In genomic region chr2:163381246-163381645, GRCm38 (mm10) we compare ENCODE assay signal across 29 mouse cellular contexts. TPM values are rescaled to one million over a fixed set of nuclear protein-coding genes. Genes with fewer than 3 reads are reported as not detected.
A peak's percentile ranks its signal among the peaks of the same experiment; 100 is the strongest.
DNase-seq lines count a peak whose midpoint lies in the region; ATAC-seq and TF ChIP-seq lines count a peak whose summit lies in the region.
"Had no signal": no experiment of that assay in that cellular context is flagged by ENCODE, and none has a peak within 500 bp of the region (broad histone marks: within the 10 kb centered on the region; RNA-seq: fewer than 3 reads in every experiment).

No protein-coding gene starts in this region.

- no peak overlapping the region for H3K4me2 ChIP-seq in heart, embryonic 16.5 days (ENCODE audit: low read depth, low read length)
- no peak overlapping the region for H3K4me2 ChIP-seq in intestine, embryonic 15.5 days (replicated peaks)
- H3K4me2 ChIP-seq: embryonic facial prominence, embryonic 13.5 days; hindbrain, embryonic 14.5 days; limb, embryonic 15.5 days; liver, embryonic 13.5 days; midbrain, embryonic 13.5 days; neural tube, embryonic 13.5 days had no signal

- H3K36me3 ChIP-seq in heart, adult 2 months (ENCODE audit: control insufficient read depth, insufficient read depth, low read length) = no peaks in the 10 kb centered on the region; the same call in 1 of the 2 replicates
- H3K36me3 ChIP-seq in heart, embryonic 16.5 days (ENCODE audit: control insufficient read depth, insufficient read depth) = peaks cover 6% of the 10 kb centered on the region; the same call in 1 of the 2 replicates
- no peaks in the 10 kb centered on the region for H3K36me3 ChIP-seq in intestine, embryonic 15.5 days
- H3K36me3 ChIP-seq: embryonic facial prominence, embryonic 13.5 days; limb, embryonic 10.5 days; limb, embryonic 15.5 days; liver, embryonic 13.5 days; midbrain, embryonic 13.5 days; neural tube, embryonic 13.5 days had no signal

- WGBS in heart, adult 2 months = 69% methylated on average over 8 of the region's 8 CpGs
- WGBS in heart, embryonic 16.5 days = 75% methylated on average over 8 of the region's 8 CpGs
- WGBS in intestine, embryonic 15.5 days = 83% methylated on average over 8 of the region's 8 CpGs

- no peak for TF ChIP-seq EP300 in heart, adult 2 months (IDR thresholded peaks at IDR 0.05; ENCODE audit: insufficient read depth, low read depth, low read length)

- no peaks in the 10 kb centered on the region for H3K27me3 ChIP-seq in heart, adult 2 months (ENCODE audit: control insufficient read depth, insufficient read depth, low read length)
- H3K27me3 ChIP-seq in heart, embryonic 16.5 days (ENCODE audit: control insufficient read depth, insufficient read depth, low read length) = 0 out of 2 replicates have a peak, but pooled peaks cover 2% of the 10 kb centered on the region
- peaks cover 11% of the 10 kb centered on the region; the same call in 1 of the 2 replicates for H3K27me3 ChIP-seq in intestine, embryonic 15.5 days (replicated peaks)

- H3K27ac ChIP-seq in heart, adult 2 months = peak overlapping the region; percentile 31; the same call in 1 of the 2 replicates
- peak overlapping the region; percentile 56 for H3K27ac ChIP-seq in heart, embryonic 16.5 days (ENCODE audit: low read length)
- H3K27ac ChIP-seq in intestine, embryonic 15.5 days = no peak overlapping the region
- H3K27ac ChIP-seq: embryonic facial prominence, embryonic 13.5 days; hindbrain, embryonic 14.5 days; limb, embryonic 10.5 days; limb, embryonic 15.5 days; liver, embryonic 13.5 days; macrophage; midbrain, embryonic 13.5 days; neural tube, embryonic 13.5 days had no signal

- H3K4me3 ChIP-seq in heart, adult 2 months = no peak overlapping the region
- no peak overlapping the region for H3K4me3 ChIP-seq in heart, embryonic 16.5 days (ENCODE audit: low read length)
- no peak overlapping the region for H3K4me3 ChIP-seq in intestine, embryonic 15.5 days (replicated peaks)
- H3K4me3 ChIP-seq: embryonic facial prominence, embryonic 13.5 days; limb, embryonic 10.5 days; limb, embryonic 15.5 days; liver, embryonic 13.5 days; midbrain, embryonic 13.5 days; neural tube, embryonic 13.5 days had no signal

- no peak overlapping the region for H3K9ac ChIP-seq in heart, adult 2 months (ENCODE audit: low read depth, low read length)
- 0 out of 2 replicates have a peak overlapping the region, but pooled peaks have one; percentile 17 for H3K9ac ChIP-seq in heart, embryonic 16.5 days (ENCODE audit: low read length)
- H3K9ac ChIP-seq in intestine, embryonic 15.5 days = no peak overlapping the region
- H3K9ac ChIP-seq: embryonic facial prominence, embryonic 13.5 days; forebrain, postnatal 0 days; hindbrain, embryonic 14.5 days; limb, embryonic 15.5 days; liver, embryonic 13.5 days; midbrain, embryonic 13.5 days; neural tube, embryonic 13.5 days had no signal

- H3K79me2 ChIP-seq in heart, adult 2 months (replicated peaks; ENCODE audit: control insufficient read depth, insufficient read depth, low read length) = no peaks in the 10 kb centered on the region

- no peak for DNase-seq in heart, adult 2 months
- DNase-seq in heart, postnatal 36 days = no peak
- no peak for DNase-seq in heart, postnatal 4 days
- DNase-seq in retina, postnatal 1 day = peak; percentile 57
- DNase-seq: adrenal gland, postnatal 25 days; forebrain, postnatal 0 days; gastrocnemius, postnatal 14 days; kidney, adult 11 months; layer of hippocampus, adult 9-11 months; liver, embryonic 13.5 days; lung, adult 18-20 months; lung, postnatal 10 days; right cerebral cortex, adult 18-20 months; thymus, adult 2 months; thymus, postnatal 36 days had no signal

- no peak for TF ChIP-seq CTCF in heart, adult 2 months (IDR thresholded peaks at IDR 0.05)

- no peak for TF ChIP-seq POLR2A in heart, adult 2 months (IDR thresholded peaks at IDR 0.05; ENCODE audit: insufficient read depth, low read depth, low read length)

- ATAC-seq in heart, embryonic 16.5 days (replicated peaks; ENCODE audit: extremely low read depth, insufficient read depth, low FRiP score) = no peak
- no peak for ATAC-seq in intestine, embryonic 15.5 days
- ATAC-seq in erythroid progenitor cell, adult 5-6 weeks (replicated peaks; ENCODE audit: low FRiP score, poor library complexity, severe bottlenecking) = no peak
- ATAC-seq: CD4-positive, CD25-positive, alpha-beta regulatory T cell, adult 4 months; forebrain, postnatal 0 days; midbrain, embryonic 13.5 days had no signal

- intact Hi-C loops in heart, adult 2 months (cut with DNase I) = no loop called here
- intact Hi-C loops in heart, postnatal 36 days (cut with DNase I) = no loop called here

- H3K4me1 ChIP-seq in heart, adult 2 months (ENCODE audit: control insufficient read depth, insufficient read depth, low read length) = peaks cover 19% of the 10 kb centered on the region
- peaks cover 80% of the 10 kb centered on the region for H3K4me1 ChIP-seq in heart, embryonic 16.5 days (ENCODE audit: control insufficient read depth, insufficient read depth, low read length)
- no peaks in the 10 kb centered on the region for H3K4me1 ChIP-seq in intestine, embryonic 15.5 days (replicated peaks)
- H3K4me1 ChIP-seq: embryonic facial prominence, embryonic 13.5 days; liver, embryonic 13.5 days; midbrain, embryonic 13.5 days; neural tube, embryonic 13.5 days had no signal

- 0 out of 2 replicates have a peak, but pooled peaks cover 2% of the 10 kb centered on the region for H3K9me3 ChIP-seq in heart, embryonic 16.5 days (replicated peaks; ENCODE audit: control insufficient read depth, low read length)
- H3K9me3 ChIP-seq in intestine, embryonic 15.5 days = no peaks in the 10 kb centered on the region
- H3K9me3 ChIP-seq: embryonic facial prominence, embryonic 13.5 days; limb, embryonic 10.5 days; limb, embryonic 15.5 days; liver, embryonic 13.5 days; midbrain, embryonic 13.5 days; neural tube, embryonic 13.5 days had no signal

RNA-seq across cellular contexts. Expression of gene Jph2, which starts 16.5 kb away (rescaled TPM):
- 100 to 1,000 TPM; 389 to 391 TPM for total RNA-seq in heart, adult 2 months (2021)
- 193 and 253 TPM in 2 replicates for polyA plus RNA-seq in heart, adult 2 months (2012; rRNA removed)
- 100 to 1,000 TPM; 323 to 334 TPM for total RNA-seq in heart, postnatal 36 days (2021)
- 38.5 and 43.2 TPM in 2 replicates for polyA plus RNA-seq in heart, embryonic 16.5 days (2015; fragmentation: Nextera tagmentation; extraction: Ambion mirVana)
- total RNA-seq in heart, postnatal 4 days (2021) = 100 to 1,000 TPM; 366 to 416 TPM
- 8.5 and 9.8 TPM in 2 replicates for polyA plus RNA-seq in intestine, embryonic 15.5 days (2015; fragmentation: Nextera tagmentation; extraction: Ambion mirVana)
- not detected in 2 replicates for total RNA-seq in erythroid progenitor cell, adult 5-6 weeks (2015; ENCODE audit: low replicate concordance)
- not detected in 2 replicates for total RNA-seq in erythroid progenitor cell, adult 5-6 weeks (2017; ENCODE audit: low replicate concordance)
- total RNA-seq: granulocyte monocyte progenitor cell, adult 5-6 weeks; hematopoietic stem cell, adult 5-6 weeks; megakaryocyte-erythroid progenitor cell, adult 5-6 weeks had no signal
- polyA plus RNA-seq: CD4-positive, CD25-positive, alpha-beta regulatory T cell, adult 4 months; macrophage had no signal

RNA-seq across cellular contexts. Expression of gene Oser1, which starts 43.3 kb away (rescaled TPM):
- total RNA-seq in heart, adult 2 months (2021) = 10 to 100 TPM; 19.6 to 21.2 TPM
- polyA plus RNA-seq in heart, adult 2 months (2012; rRNA removed) = 9.7 and 16.4 TPM in 2 replicates
- 10 to 100 TPM; 21.9 TPM for total RNA-seq in heart, postnatal 36 days (2021)
- 57.1 and 63.8 TPM in 2 replicates for polyA plus RNA-seq in heart, embryonic 16.5 days (2015; fragmentation: Nextera tagmentation; extraction: Ambion mirVana)
- 10 to 100 TPM; 21.6 to 24.2 TPM for total RNA-seq in heart, postnatal 4 days (2021)
- 83.2 and 87.4 TPM in 2 replicates for polyA plus RNA-seq in intestine, embryonic 15.5 days (2015; fragmentation: Nextera tagmentation; extraction: Ambion mirVana)
- 46.1 and 53.7 TPM in 2 replicates for total RNA-seq in erythroid progenitor cell, adult 5-6 weeks (2015; ENCODE audit: low replicate concordance)
- total RNA-seq in erythroid progenitor cell, adult 5-6 weeks (2017; ENCODE audit: low replicate concordance) = 18.8 and 32.0 TPM in 2 replicates

RNA-seq across cellular contexts. Expression of gene Gdap1l1, which starts 57.0 kb away (rescaled TPM):
- not detected for total RNA-seq in heart, adult 2 months (2021)
- 0.23 and 0.25 TPM in 2 replicates for polyA plus RNA-seq in heart, adult 2 months (2012; rRNA removed)
- not detected for total RNA-seq in heart, postnatal 36 days (2021)
- polyA plus RNA-seq in heart, embryonic 16.5 days (2015; fragmentation: Nextera tagmentation; extraction: Ambion mirVana) = 0.18 and 0.36 TPM in 2 replicates
- not detected for total RNA-seq in heart, postnatal 4 days (2021)
- polyA plus RNA-seq in intestine, embryonic 15.5 days (2015; fragmentation: Nextera tagmentation; extraction: Ambion mirVana) = 5.9 and 6.1 TPM in 2 replicates
- not detected in 2 replicates for total RNA-seq in erythroid progenitor cell, adult 5-6 weeks (2015; ENCODE audit: low replicate concordance)
- total RNA-seq in erythroid progenitor cell, adult 5-6 weeks (2017; ENCODE audit: low replicate concordance) = not detected in 2 replicates
- total RNA-seq: granulocyte monocyte progenitor cell, adult 5-6 weeks; megakaryocyte-erythroid progenitor cell, adult 5-6 weeks had no signal
- polyA plus RNA-seq: CD4-positive, CD25-positive, alpha-beta regulatory T cell, adult 4 months had no signal

Comparison
In these comparisons a context has a peak if more than half of its experiments do, and no peak if none do; other contexts are left out.
1. RNA of gene Jph2, which starts 16.5 kb away (total RNA-seq): 366 to 416 TPM in heart, postnatal 4 days, 389 to 391 TPM in heart, adult 2 months and 323 to 334 TPM in heart, postnatal 36 days; not detected in erythroid progenitor cell, adult 5-6 weeks; every median in the first group is over 100 times any median in the second.